Mouse (Mus musculus): ENCODE results near the gene Fxyd1.

The Fxyd1 gene

GRCm38 (mm10) chr7:31017104-31017901, 39.7 kb downstream of the Fxyd1 start:
- no peak for DNase-seq (ENCODE audit: low read depth, low spot score)

GRCm38 (mm10) chr7:31012971-31013370, 44.0 kb downstream of the Fxyd1 start:
- DNase-seq (ENCODE audit: low read depth, low spot score): no peak

DNA sequence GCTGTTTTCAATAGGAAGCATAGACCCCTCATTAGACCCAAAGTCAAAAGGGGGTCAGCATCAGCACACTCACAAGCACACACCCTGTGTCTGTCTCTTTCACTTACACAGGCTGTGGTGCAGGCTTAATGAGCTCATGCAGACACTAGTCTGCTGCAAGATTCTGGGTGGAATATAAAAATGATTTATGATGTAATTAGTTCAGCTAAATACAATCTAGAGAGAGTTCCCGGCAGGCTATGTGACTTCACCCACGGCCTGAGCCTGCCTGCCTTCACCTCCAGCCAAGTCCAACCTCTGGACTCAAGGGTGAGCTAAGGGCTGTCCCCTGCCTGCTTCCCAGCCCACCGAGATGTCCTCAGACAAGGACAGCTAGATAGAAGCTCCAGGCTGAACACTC, 48.1 kb downstream of the Fxyd1 start:
- DNase-seq (ENCODE audit: low read depth, low spot score): no peak

GRCm38 (mm10) chr7:31008175-31008574, 48.8 kb downstream of the Fxyd1 start:
- DNase-seq (ENCODE audit: low read depth, low spot score): no peak

- no peak for DNase-seq (ENCODE audit: low read depth, low spot score)
These were observed 49.2 kb downstream of the Fxyd1 start for GRCm38 (mm10) chr7:31007775-31008174.

DNA sequence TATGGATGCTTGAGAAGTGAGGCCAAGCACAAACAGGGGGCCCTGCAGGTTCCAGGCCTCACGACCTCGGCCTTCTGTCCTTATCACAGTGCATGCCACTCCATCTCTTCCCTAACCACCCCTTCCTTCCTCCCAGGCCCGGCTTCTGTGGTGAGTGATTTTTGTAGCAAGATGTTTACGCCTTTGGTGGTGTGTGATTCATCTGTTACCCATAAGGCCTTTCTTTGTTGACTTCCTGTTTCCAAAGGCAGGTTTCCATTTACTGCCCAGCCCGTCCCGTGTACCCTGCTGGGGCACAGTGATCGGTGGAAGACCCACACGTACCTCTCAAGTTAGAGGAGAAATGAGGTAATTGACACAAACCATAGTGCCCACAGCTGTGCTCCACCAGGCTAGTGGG, 54.3 kb downstream of the Fxyd1 start:
- peak; percentile 56 for DNase-seq (ENCODE audit: low read depth, low spot score)

All from skeletal muscle tissue, adult 2 months (tissue).